Mouse (Mus musculus): ENCODE measurements at regions not wholly inside any gene's neighbourhood (a gene's known extent, or its start where the extent isn't known, plus 50 kb on each side); places are given as distances from the start of the nearest gene placed in this dataset.
"Not testable (repeated sequence)": the region's sequence is repeated elsewhere in the genome, so short reads cannot be mapped to it uniquely, and the experiment has no call there.

- not testable (repeated sequence) for DNase-seq (ENCODE audit: low spot score in 2 of 2)
Observed at GRCm38 (mm10) chr14:14478159-14478558, 77.1 kb downstream of the Olfr721-ps1 start.

GRCm38 (mm10) chr14:14481840-14482239 is 80.7 kb downstream of the Olfr721-ps1 start:
- peak in 1 of 2 experiments; percentile 22 for DNase-seq (ENCODE audit: low spot score in 2 of 2)

- no peak for DNase-seq (ENCODE audit: low spot score in 2 of 2)
Observed at GRCm38 (mm10) chr14:14486356-14486755, 85.3 kb downstream of the Olfr721-ps1 start.

GRCm38 (mm10) chr14:14490501-14490900 is 89.4 kb downstream of the Olfr721-ps1 start:
- DNase-seq (ENCODE audit: low spot score in 2 of 2), result no peak

- no peak for DNase-seq (ENCODE audit: low spot score in 2 of 2)
Observed at GRCm38 (mm10) chr14:14492041-14492440, 90.9 kb downstream of the Olfr721-ps1 start.

GRCm38 (mm10) chr14:14511927-14512326 is 110.8 kb downstream of the Olfr721-ps1 start:
- no peak for DNase-seq (ENCODE audit: low spot score in 2 of 2)

- no peak for DNase-seq (ENCODE audit: low spot score in 2 of 2)
Observed at GRCm38 (mm10) chr14:14513056-14513455, 112.0 kb downstream of the Olfr721-ps1 start.

GRCm38 (mm10) chr14:14513498-14513897 is 112.4 kb downstream of the Olfr721-ps1 start:
- no peak for DNase-seq (ENCODE audit: low spot score in 2 of 2)

- no peak for DNase-seq (ENCODE audit: low spot score in 2 of 2)
Observed at GRCm38 (mm10) chr14:14514440-14515172, 113.5 kb downstream of the Olfr721-ps1 start.

GRCm38 (mm10) chr14:14515363-14515762 is 114.3 kb downstream of the Olfr721-ps1 start:
- no peak for DNase-seq (ENCODE audit: low spot score in 2 of 2)

GRCm38 (mm10) chr14:14515918-14516317 is 114.8 kb downstream of the Olfr721-ps1 start:
- DNase-seq (ENCODE audit: low spot score in 2 of 2), result no peak

GRCm38 (mm10) chr14:14518027-14518426 is 116.9 kb downstream of the Olfr721-ps1 start:
- no peak for DNase-seq (ENCODE audit: low spot score in 2 of 2)

- DNase-seq (ENCODE audit: low spot score in 2 of 2), result peak in 1 of 2 experiments; percentile 28
Observed at GRCm38 (mm10) chr14:14518841-14519240, 117.7 kb downstream of the Olfr721-ps1 start.

GRCm38 (mm10) chr14:14520195-14520594 is 119.1 kb downstream of the Olfr721-ps1 start:
- DNase-seq (ENCODE audit: low spot score in 2 of 2), result no peak

- not testable (repeated sequence) for DNase-seq (ENCODE audit: low spot score in 2 of 2)
Observed at GRCm38 (mm10) chr14:14521331-14521730, 120.2 kb downstream of the Olfr721-ps1 start.

GRCm38 (mm10) chr14:14525225-14525624 is 124.1 kb downstream of the Olfr721-ps1 start:
- DNase-seq (ENCODE audit: low spot score in 2 of 2), result no peak

- no peak for DNase-seq (ENCODE audit: low spot score in 2 of 2)
Observed at GRCm38 (mm10) chr14:14528437-14528836, 127.3 kb downstream of the Olfr721-ps1 start.

- DNase-seq (ENCODE audit: low spot score in 2 of 2), result no peak
Observed at GRCm38 (mm10) chr14:14541206-14541605, 140.1 kb downstream of the Olfr721-ps1 start.

- DNase-seq (ENCODE audit: low spot score in 2 of 2), result no peak
Observed at GRCm38 (mm10) chr14:14541705-14542104, 140.6 kb downstream of the Olfr721-ps1 start.

GRCm38 (mm10) chr14:14544236-14544635 is 143.1 kb downstream of the Olfr721-ps1 start:
- no peak for DNase-seq (ENCODE audit: low spot score in 2 of 2)

GRCm38 (mm10) chr14:14552201-14552600 is 149.9 kb upstream of the Slc4a7 start:
- DNase-seq (ENCODE audit: low spot score in 2 of 2), result no peak

GRCm38 (mm10) chr14:14574851-14575250 is 127.2 kb upstream of the Slc4a7 start:
- no peak for DNase-seq (ENCODE audit: low spot score in 2 of 2)

- no peak for DNase-seq (ENCODE audit: low spot score in 2 of 2)
Observed at GRCm38 (mm10) chr14:14591939-14592338, 110.1 kb upstream of the Slc4a7 start.
